Mouse (Mus musculus): ENCODE results near the gene Cst9. TPM values are rescaled to one million over a fixed set of nuclear protein-coding genes. Genes with fewer than 3 reads are reported as not detected.

Gene Cst9
- polyA plus RNA-seq, 1 experiment from 2014 or later, result not detected

Other genes starting within 250 kb of the Cst9 start
- 120 and 141 TPM in 2 replicates for gene Nxt1, start 162.5 kb upstream of the Cst9 start, polyA plus RNA-seq (2016; fragmentation: Nextera tagmentation; extraction: Ambion mirVana)
- 18.2 and 27.4 TPM in 2 replicates for gene Gzf1, start 154.1 kb upstream of the Cst9 start, polyA plus RNA-seq (2016; fragmentation: Nextera tagmentation; extraction: Ambion mirVana)
- gene Napb, start 102.7 kb upstream of the Cst9 start, polyA plus RNA-seq (2016; fragmentation: Nextera tagmentation; extraction: Ambion mirVana), result 9.1 and 14.1 TPM in 2 replicates
- not detected in 2 replicates for gene Cstl1, start 84.8 kb upstream of the Cst9 start, polyA plus RNA-seq (2016; fragmentation: Nextera tagmentation; extraction: Ambion mirVana)
- gene Cst11, start 63.6 kb upstream of the Cst9 start, polyA plus RNA-seq (2016; fragmentation: Nextera tagmentation; extraction: Ambion mirVana), result not detected in 2 replicates
- gene 8030411F24Rik, start 53.1 kb upstream of the Cst9 start, polyA plus RNA-seq (2016; fragmentation: Nextera tagmentation; extraction: Ambion mirVana), result not detected in 2 replicates
- not detected in 2 replicates for gene Cst12, start 45.8 kb upstream of the Cst9 start, polyA plus RNA-seq (2016; fragmentation: Nextera tagmentation; extraction: Ambion mirVana)
- not detected in 2 replicates for gene Cst8, start 36.4 kb upstream of the Cst9 start, polyA plus RNA-seq (2016; fragmentation: Nextera tagmentation; extraction: Ambion mirVana)
- gene Cst13, start 15.1 kb upstream of the Cst9 start, polyA plus RNA-seq (2016; fragmentation: Nextera tagmentation; extraction: Ambion mirVana), result not detected in 2 replicates
- not detected in 2 replicates for gene 9230104L09Rik, start 29.9 kb downstream of the Cst9 start, polyA plus RNA-seq (2016; fragmentation: Nextera tagmentation; extraction: Ambion mirVana)
- gene Cst3, start 40.5 kb downstream of the Cst9 start, polyA plus RNA-seq (2016; fragmentation: Nextera tagmentation; extraction: Ambion mirVana), result 308 and 381 TPM in 2 replicates
- gene Gm1330, start 168.1 kb downstream of the Cst9 start, polyA plus RNA-seq (2016; fragmentation: Nextera tagmentation; extraction: Ambion mirVana), result not detected in 2 replicates
- gene Gm10750, start 182.1 kb downstream of the Cst9 start, polyA plus RNA-seq (2016; fragmentation: Nextera tagmentation; extraction: Ambion mirVana), result not detected in 2 replicates